Mouse (Mus musculus) heart, embryonic 15.5 days (tissue): Measurements from ENCODE around the gene Snupn. TPM values are rescaled to one million over a fixed set of nuclear protein-coding genes. Genes with fewer than 3 reads are reported as not detected.
"Not testable (repeated sequence)": the region's sequence is repeated elsewhere in the genome, so short reads cannot be mapped to it uniquely, and the experiment has no call there.

ENCODE experiments used
- ATAC-seq: fragments of 200-750 bp; cut with Nextera tagmentation; replicated peaks from 2 replicates; pipeline ENCODE4 v1.8.0; 2017; ENCODE audit warnings: low read depth, moderate TSS enrichment; ENCODE audit not compliant: insufficient number of reproducible peaks, insufficient read depth, low FRiP score
- H3K27ac ChIP-seq: fragments of 300-500 bp; sonication (generic); 2 replicates; pipeline ENCODE4 v1.5.1; 2015; ENCODE audit warnings: mild to moderate bottlenecking, inconsistent platforms
- H3K27me3 ChIP-seq: fragments of 300-500 bp; sonication (generic); 2 replicates; pipeline ENCODE4 v1.6.1; 2015; ENCODE audit warnings: inconsistent platforms
- H3K36me3 ChIP-seq: fragments of 300-500 bp; sonication (generic); 2 replicates; pipeline ENCODE4 v1.6.1; 2015; ENCODE audit warnings: mild to moderate bottlenecking, inconsistent platforms
- H3K4me1 ChIP-seq: fragments of 300-500 bp; sonication (generic); replicated peaks from 2 replicates; pipeline ENCODE4 v1.6.1; 2015; ENCODE audit warnings: inconsistent platforms
- H3K4me2 ChIP-seq: fragments of 300-500 bp; sonication (generic); 2 replicates; pipeline ENCODE4 v1.6.1; 2015; ENCODE audit warnings: inconsistent platforms, mild to moderate bottlenecking, moderate library complexity
- H3K4me3 ChIP-seq: fragments of 300-500 bp; sonication (generic); 2 replicates; pipeline ENCODE4 v1.5.1; 2015; ENCODE audit warnings: mild to moderate bottlenecking, inconsistent platforms
- H3K9ac ChIP-seq: fragments of 300-500 bp; sonication (generic); 2 replicates; pipeline ENCODE4 v1.6.1; 2015; ENCODE audit warnings: mild to moderate bottlenecking, inconsistent platforms
- H3K9me3 ChIP-seq: fragments of 300-500 bp; sonication (generic); replicated peaks from 2 replicates; pipeline ENCODE4 v1.6.1; 2016; ENCODE audit warnings: inconsistent platforms
- WGBS: fragments of 180-500 bp; shearing (Covaris S2); methylation state at CpG from one replicate; pipeline ENCODE4 v1.1.7; 2015; ENCODE audit warnings: mixed read lengths; 5-methylcytosine and 5-hydroxymethylcytosine counted together
- polyA plus RNA-seq: library from polyadenylated mRNA; unstranded; fragments of >200 nt; fragmentation: Nextera tagmentation; extraction: Ambion mirVana; gene quantifications from 2 replicates; pipeline ENCODE4 v1.2.1, GENCODE M21; 2015

The Snupn gene
- polyA plus RNA-seq, 1 experiment from 2014 or later: 14.4 TPM

DNA sequence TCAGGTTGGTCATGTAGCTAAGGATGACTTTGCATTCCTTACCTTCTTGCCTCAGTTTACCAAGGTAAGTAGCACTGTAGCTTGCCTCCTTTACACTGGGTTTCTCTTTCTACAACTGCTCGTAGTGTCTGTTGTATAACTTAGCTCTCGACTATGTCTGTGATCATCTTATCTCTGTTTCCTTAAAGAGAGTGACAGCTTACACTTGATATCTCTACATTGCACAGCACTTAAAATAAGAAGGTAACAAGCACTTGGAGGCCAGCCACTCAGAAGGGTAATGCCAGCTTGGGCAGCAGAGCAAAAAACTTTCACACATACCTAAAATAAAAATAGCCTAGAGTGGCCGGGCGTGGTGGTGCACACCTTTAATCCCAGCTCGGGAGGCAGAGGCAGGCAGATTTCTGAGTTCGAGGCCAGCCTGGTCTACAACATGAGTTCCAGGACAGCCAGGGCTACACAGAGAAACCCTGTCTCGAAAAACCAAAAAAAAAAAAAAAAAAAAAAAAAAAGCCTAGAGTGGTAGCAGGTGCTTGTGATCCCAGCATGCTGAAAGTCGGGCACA, 23.4 kb downstream of the Snupn start:
- Histone ChIP-seq H3K9me3 (no peaks in the 10 kb centered on the region), H3K27ac (no peak overlapping the region), H3K9ac (no peak overlapping the region), H3K4me3 (no peak overlapping the region), H3K27me3 (no peaks in the 10 kb centered on the region), H3K4me2 (no peak overlapping the region), H3K4me1 (no peaks in the 10 kb centered on the region), H3K36me3 (peaks cover 3% of the 10 kb centered on the region; the same call in 1 of the 2 replicates)
- 61% methylated on average over 8 of the region's 8 CpGs for WGBS
- no peak for ATAC-seq

DNA sequence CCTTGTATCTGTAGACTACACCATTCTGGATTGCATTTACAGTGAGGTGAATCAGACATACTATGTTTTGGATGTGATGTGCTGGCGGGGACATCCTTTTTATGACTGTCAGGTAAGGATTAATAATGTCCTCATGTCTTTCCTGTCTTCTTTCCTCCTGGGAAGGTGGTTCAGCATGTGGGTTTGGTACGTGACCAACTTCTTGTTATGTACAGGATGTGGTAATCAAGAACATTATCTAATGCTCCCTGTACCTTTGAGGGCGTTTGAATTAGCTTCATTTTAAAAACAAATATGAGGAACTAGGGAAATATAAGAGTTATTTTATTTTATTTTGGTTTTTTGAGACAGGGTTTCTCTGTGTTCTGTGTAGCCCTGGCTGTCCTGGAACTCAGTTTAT, 24.5 kb downstream of the Snupn start:
- H3K4me1 ChIP-seq: no peaks in the 10 kb centered on the region
- 69% methylated on average over 3 of the region's 3 CpGs for WGBS
- ATAC-seq: no peak
- no peak overlapping the region for H3K4me2 ChIP-seq
- H3K9ac ChIP-seq: no peak overlapping the region
- no peak overlapping the region for H3K4me3 ChIP-seq
- H3K9me3 ChIP-seq: no peaks in the 10 kb centered on the region
- H3K27me3 ChIP-seq: no peaks in the 10 kb centered on the region
- H3K27ac ChIP-seq: no peak overlapping the region
- H3K36me3 ChIP-seq: peaks cover 3% of the 10 kb centered on the region; the same call in 1 of the 2 replicates

DNA sequence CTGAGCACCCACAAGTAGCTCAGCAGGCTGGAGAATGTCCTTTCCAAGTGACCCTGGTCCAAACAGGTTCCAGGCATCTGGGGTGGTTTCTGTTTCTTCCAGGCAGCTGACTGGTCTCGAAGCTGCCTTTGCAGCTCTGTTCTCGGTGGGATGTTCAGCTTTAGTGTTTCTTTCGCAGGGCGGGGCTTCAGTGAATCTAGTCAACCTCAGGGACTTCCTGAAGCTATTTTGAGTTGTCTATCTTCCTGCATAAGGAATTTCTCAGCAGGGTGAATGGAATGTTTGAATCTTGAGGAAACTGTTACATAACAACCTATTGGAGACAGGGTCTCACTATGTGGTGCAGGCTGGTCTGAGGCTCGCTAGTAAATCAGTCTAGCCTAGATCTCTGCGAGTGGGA, 29.5 kb downstream of the Snupn start:
- no peaks in the 10 kb centered on the region for H3K4me1 ChIP-seq
- peaks cover 7% of the 10 kb centered on the region for H3K36me3 ChIP-seq
- H3K4me3 ChIP-seq: no peak overlapping the region
- 91% methylated on average over 6 of the region's 6 CpGs for WGBS
- no peak overlapping the region for H3K9ac ChIP-seq
- H3K4me2 ChIP-seq: no peak overlapping the region
- no peaks in the 10 kb centered on the region for H3K27me3 ChIP-seq
- H3K27ac ChIP-seq: no peak overlapping the region
- no peak for ATAC-seq
- no peaks in the 10 kb centered on the region for H3K9me3 ChIP-seq

DNA sequence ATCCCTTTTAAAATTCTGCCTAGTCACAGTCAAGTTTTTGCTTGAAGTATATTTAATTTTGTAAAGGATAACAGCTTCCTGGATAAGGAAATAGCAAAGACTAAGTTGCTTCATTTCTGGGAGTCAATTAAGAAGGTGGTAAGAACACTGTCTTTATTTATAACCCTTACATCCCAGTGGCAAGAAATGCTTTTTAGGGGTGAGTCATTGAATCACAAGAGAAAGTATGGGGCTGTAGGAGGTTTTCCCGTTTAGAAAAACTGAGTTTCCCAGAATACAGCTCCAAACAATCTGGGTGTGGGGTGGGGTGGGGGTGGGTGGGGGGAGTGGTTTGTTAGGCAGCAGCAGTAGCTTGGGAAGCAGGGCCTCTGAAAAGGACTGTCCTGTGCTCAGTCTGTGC, 30.8 kb downstream of the Snupn start:
- Histone ChIP-seq H3K9me3 (no peaks in the 10 kb centered on the region), H3K4me1 (no peaks in the 10 kb centered on the region), H3K27ac (no peak overlapping the region), H3K4me2 (no peak overlapping the region), H3K9ac (no peak overlapping the region), H3K36me3 (peaks cover 7% of the 10 kb centered on the region), H3K4me3 (no peak overlapping the region), H3K27me3 (no peaks in the 10 kb centered on the region)
- 63% methylated on average over 1 of the region's 1 CpGs for WGBS
- ATAC-seq: no peak

DNA sequence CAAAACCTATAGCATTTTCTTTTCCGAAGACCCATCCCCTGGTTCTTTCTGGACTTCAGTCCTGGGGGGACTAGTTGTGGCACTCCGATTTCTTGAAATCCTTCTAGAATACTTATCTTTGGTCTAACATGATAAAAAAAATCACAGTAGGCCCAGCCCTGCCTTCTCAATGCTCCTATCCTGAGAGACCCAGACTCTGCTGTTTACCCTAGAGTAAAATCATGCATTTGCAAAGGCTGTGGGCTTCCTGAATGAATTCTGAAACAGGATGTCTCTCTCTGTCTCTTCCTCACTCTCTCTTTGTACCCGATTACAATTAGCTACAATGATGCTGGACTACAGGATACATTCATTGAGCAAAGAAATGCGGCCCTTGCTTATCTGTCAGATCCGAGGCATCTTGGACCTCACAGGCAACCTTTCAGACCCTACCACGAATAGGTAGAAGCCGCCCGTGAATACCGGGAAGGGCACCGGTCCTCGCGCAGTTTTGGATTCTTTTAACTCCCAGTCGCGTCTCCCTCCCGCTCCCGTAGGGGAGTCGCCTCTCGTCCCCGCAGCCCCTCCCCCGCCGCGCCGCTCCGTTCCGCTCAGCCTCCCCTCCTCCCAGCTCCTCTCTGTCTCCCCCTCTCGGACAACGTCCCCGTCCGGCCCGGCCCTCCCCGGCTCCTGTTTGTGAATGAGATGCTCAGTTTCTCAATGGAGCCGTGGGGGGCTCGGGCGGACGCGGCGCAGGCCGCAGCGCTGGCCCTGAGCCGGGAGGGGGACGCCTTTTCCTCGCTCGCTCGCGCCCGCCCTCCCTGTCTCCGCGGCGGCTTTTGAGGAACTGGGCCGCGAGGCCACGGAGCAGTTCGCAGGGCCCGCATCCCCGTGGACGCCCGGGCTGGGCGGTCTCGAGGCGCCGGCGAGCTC, 43.9 kb downstream of the Snupn start, which contains the start of gene Ptpn9:
TSS of gene Ptpn9 (plus strand) at position 638 of the 912 bp plus-strand sequence.
- Histone ChIP-seq H3K9ac (peak within 1 kb of the TSS; percentile 97), H3K27ac (peak within 1 kb of the TSS; percentile 96), H3K36me3 (no peaks in the 10 kb centered on the region), H3K27me3 (no peaks in the 10 kb centered on the region), H3K4me2 (peak within 1 kb of the TSS; percentile 81), H3K4me3 (peak within 1 kb of the TSS; percentile 94), H3K9me3 (no peaks in the 10 kb centered on the region), H3K4me1 (0 out of 2 replicates have a peak, but pooled peaks cover 8% of the 10 kb centered on the region)
- WGBS: 2% methylated on average over 62 of the region's 62 CpGs
- ATAC-seq: peak; percentile 93

DNA sequence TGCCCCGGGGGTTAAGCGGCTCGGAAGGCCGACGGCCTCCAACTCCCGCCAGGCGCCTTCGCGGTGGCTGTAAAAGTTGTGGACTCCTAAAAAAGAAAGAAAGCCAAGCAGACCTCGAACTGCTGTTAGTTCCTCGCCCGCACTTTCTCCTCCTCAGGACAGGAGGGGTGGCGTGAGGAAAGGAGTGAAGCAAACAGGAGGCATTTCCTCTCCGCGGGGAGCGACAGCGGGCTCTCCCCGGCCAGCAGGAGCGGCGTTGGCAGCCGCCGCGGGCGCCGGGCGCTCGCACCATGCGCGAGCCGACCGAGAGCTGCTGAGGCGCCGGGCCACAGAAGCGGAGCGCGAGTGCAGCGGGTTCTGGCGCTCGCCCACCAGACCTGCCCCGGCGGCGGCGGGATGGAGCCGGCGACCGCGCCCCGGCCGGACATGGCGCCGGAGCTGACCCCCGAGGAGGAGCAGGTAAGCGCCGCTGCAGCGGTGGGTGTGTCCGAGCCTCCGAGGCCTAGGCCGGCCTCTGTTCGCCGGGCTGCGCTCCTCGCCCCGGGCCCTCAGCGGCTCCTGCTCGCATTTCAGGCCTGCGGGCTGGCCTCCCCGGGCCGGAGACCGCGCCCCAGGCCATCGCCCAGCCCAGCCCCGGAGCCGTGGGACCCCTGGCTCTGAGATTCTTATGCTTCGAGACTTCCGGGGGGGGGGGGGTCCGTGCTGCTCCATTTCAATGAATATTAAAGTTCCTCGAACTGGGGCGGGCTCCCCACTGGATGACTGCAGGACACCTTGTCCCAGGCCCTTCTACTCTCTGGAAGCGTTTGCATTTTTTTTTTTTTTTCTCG, 44.7 kb downstream of the Snupn start:
- Histone ChIP-seq H3K9me3 (no peaks in the 10 kb centered on the region), H3K4me3 (peak overlapping the region; percentile 94), H3K36me3 (no peaks in the 10 kb centered on the region), H3K27ac (peak overlapping the region; percentile 96), H3K4me1 (peaks cover 12% of the 10 kb centered on the region; the same call in 1 of the 2 replicates), H3K9ac (peak overlapping the region; percentile 97), H3K27me3 (no peaks in the 10 kb centered on the region), H3K4me2 (peak overlapping the region; percentile 81)
- peak; percentile 76 for ATAC-seq
- under 1% methylated on average over 80 of the region's 80 CpGs for WGBS

DNA sequence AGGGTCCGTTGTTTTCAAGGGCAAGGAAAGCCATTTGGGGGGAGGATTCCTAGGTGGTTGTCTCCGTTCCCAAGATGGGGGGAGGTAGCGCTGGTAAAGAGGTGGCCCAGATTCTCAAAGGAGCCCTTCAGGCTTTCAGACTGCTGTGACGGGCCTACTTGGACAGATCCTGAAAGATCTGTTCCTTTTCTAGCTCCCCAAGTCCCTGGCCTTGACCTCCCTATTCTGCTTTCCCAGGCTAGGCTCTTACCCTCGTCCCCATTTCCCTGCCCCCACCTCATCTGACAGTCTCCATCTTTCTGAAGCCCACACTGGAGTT, 45.3 kb downstream of the Snupn start:
- Histone ChIP-seq H3K36me3 (no peaks in the 10 kb centered on the region), H3K9me3 (no peaks in the 10 kb centered on the region), H3K4me3 (peak overlapping the region; percentile 94), H3K4me1 (peaks cover 12% of the 10 kb centered on the region; the same call in 1 of the 2 replicates), H3K27me3 (no peaks in the 10 kb centered on the region), H3K4me2 (peak overlapping the region; percentile 81), H3K9ac (peak overlapping the region; percentile 97), H3K27ac (peak overlapping the region; percentile 96)
- WGBS: 0% methylated on average over 5 of the region's 5 CpGs
- ATAC-seq: no peak

DNA sequence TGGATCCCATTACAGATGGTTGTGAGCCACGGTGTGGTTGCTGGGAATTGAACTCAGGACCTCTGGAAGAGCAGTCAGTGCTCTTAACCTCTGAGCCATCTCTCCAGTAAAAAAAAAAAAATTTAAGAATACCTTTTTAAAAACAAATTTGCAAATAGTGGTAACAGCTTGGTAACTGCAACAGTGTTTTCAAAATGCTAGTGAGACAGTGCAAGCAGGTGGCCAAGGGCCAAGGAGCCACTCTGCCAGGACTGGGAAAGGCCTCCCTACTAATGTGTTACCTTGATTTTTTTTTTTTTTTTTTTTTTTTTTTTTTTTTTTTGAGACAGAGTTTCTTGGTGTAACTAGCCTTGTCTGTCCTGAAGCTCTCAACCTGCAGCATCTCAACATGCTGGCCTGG, 46.5 kb downstream of the Snupn start:
- not testable (repeated sequence) for ATAC-seq, H3K4me3 ChIP-seq, H3K9me3 ChIP-seq, H3K4me2 ChIP-seq, H3K27ac ChIP-seq, H3K36me3 ChIP-seq, H3K27me3 ChIP-seq, H3K9ac ChIP-seq
- H3K4me1 ChIP-seq: peaks cover 12% of the 10 kb centered on the region; the same call in 1 of the 2 replicates
- WGBS: 74% methylated on average over 1 of the region's 1 CpGs

DNA sequence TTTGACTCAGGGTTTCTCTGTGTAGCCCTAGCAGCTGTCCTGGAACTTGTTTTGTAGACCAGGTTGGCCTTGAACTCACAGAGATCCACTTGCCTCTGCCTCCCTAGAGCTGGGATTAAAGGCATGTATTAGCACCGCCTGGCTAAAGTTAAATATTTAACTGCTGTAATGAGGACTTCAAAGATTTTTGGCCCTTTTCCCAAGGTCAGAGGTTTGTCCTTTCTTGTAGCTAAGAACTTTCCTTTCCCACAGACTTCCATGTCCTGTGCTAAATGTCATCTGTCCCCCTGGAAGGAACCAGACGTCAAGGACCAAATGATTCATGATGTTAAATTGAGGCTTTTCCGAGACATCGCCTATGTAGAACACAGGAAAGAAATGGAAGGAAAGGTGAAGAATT, 52.3 kb downstream of the Snupn start:
- H3K4me1 ChIP-seq: peaks cover 10% of the 10 kb centered on the region; the same call in 1 of the 2 replicates
- H3K4me3 ChIP-seq: no peak overlapping the region
- H3K9me3 ChIP-seq: no peaks in the 10 kb centered on the region
- no peaks in the 10 kb centered on the region for H3K27me3 ChIP-seq
- no peak for ATAC-seq
- H3K36me3 ChIP-seq: no peaks in the 10 kb centered on the region
- WGBS: 52% methylated on average over 4 of the region's 4 CpGs
- H3K9ac ChIP-seq: no peak overlapping the region
- no peak overlapping the region for H3K4me2 ChIP-seq
- H3K27ac ChIP-seq: 0 out of 2 replicates have a peak overlapping the region, but pooled peaks have one; percentile 9

DNA sequence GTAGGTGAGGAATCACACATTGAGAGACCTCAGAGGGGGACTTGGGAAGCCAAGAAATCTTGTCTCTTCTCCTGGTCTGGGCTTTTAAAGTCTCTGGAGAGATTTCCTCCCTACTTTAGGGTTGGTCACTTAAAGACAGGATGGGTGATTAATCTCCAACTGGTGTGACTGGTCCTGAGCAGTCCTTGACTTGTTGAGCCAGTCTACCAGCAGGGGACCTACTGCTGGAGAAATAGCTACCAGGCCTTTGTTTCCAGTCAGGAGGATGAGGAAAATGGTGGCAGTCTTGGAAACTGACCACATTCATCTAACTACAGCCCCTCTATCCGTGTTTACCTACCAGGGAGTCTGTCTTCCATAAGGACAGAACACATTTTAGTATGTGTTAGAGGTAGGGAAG, 61.7 kb downstream of the Snupn start:
- no peak overlapping the region for H3K27ac ChIP-seq
- 87% methylated on average over 1 of the region's 1 CpGs for WGBS
- peaks cover 5% of the 10 kb centered on the region; the same call in 1 of the 2 replicates for H3K4me1 ChIP-seq
- ATAC-seq: no peak
- H3K4me2 ChIP-seq: no peak overlapping the region
- no peak overlapping the region for H3K9ac ChIP-seq
- no peaks in the 10 kb centered on the region; the same call in 1 of the 2 replicates for H3K9me3 ChIP-seq
- no peaks in the 10 kb centered on the region for H3K27me3 ChIP-seq
- H3K4me3 ChIP-seq: no peak overlapping the region
- peaks cover 14% of the 10 kb centered on the region for H3K36me3 ChIP-seq

DNA sequence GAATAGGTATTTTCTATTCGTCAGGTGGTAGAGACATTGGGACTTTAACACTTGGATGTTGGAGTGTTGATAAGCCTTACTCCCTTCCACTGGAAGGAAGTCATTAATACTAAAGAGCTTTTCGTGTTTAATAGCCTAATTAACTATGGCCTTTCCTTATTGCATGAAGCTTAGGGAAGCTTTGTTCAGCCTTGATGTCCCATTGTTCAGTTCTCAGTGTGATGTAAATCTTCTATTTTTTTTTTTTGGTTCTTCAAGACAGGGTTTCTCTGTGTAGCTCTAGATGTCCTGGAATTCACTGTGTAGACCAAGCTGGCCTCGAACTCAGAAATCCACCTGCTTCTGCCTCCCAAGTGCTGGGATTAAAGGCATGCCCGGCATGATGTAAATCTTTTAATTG, 62.2 kb downstream of the Snupn start:
- 89% methylated on average over 4 of the region's 4 CpGs for WGBS
- no peaks in the 10 kb centered on the region for H3K27me3 ChIP-seq
- H3K9me3 ChIP-seq: no peaks in the 10 kb centered on the region; the same call in 1 of the 2 replicates
- ATAC-seq: no peak
- H3K9ac ChIP-seq: no peak overlapping the region
- H3K4me3 ChIP-seq: no peak overlapping the region
- H3K36me3 ChIP-seq: peaks cover 14% of the 10 kb centered on the region
- H3K27ac ChIP-seq: no peak overlapping the region
- no peak overlapping the region for H3K4me2 ChIP-seq
- peaks cover 5% of the 10 kb centered on the region; the same call in 1 of the 2 replicates for H3K4me1 ChIP-seq
